Mouse (Mus musculus) heart, postnatal 0 days (tissue): Measurements from ENCODE around the gene Ppp3cb. TPM values are rescaled to one million over a fixed set of nuclear protein-coding genes. Genes with fewer than 3 reads are reported as not detected.

Source experiments
- ATAC-seq: fragments of 200-750 bp; cut with Nextera tagmentation; 2 replicates; pipeline ENCODE4 v1.8.0; 2017; ENCODE audit warnings: low read depth, moderate number of reproducible peaks, moderate library complexity; ENCODE audit not compliant: insufficient read depth
- DNase-seq: peaks from one replicate; pipeline ENCODE4 v3.0.0-alpha.2; 2016; ENCODE audit warnings: low spot score
- H3K27ac ChIP-seq: fragments of 300-500 bp; sonication (generic); 2 replicates; pipeline ENCODE4 v1.5.1; 2014; ENCODE audit warnings: low read depth, mild to moderate bottlenecking
- H3K27me3 ChIP-seq: fragments of 300-500 bp; sonication (generic); 2 replicates; pipeline ENCODE4 v1.6.1; 2014; ENCODE audit warnings: low read length, mixed read lengths; ENCODE audit not compliant: control insufficient read depth, insufficient read depth
- H3K36me3 ChIP-seq: fragments of 300-500 bp; sonication (generic); replicated peaks from 2 replicates; pipeline ENCODE4 v1.6.1; 2014; ENCODE audit warnings: low read length, mixed read lengths; ENCODE audit not compliant: control insufficient read depth, insufficient read depth
- H3K4me1 ChIP-seq: fragments of 300-500 bp; sonication (generic); 2 replicates; pipeline ENCODE4 v1.6.1; 2014; ENCODE audit warnings: antibody characterized with exemption; ENCODE audit not compliant: control insufficient read depth, insufficient read depth
- H3K4me2 ChIP-seq: fragments of 300-500 bp; sonication (generic); 2 replicates; pipeline ENCODE4 v1.6.1; 2014; ENCODE audit warnings: low read depth, mild to moderate bottlenecking, low read length, moderate library complexity
- H3K4me3 ChIP-seq: fragments of 300-500 bp; sonication (generic); 2 replicates; pipeline ENCODE4 v1.5.1; 2014; ENCODE audit warnings: low read depth, low read length
- H3K9ac ChIP-seq: fragments of 300-500 bp; sonication (generic); replicated peaks from 2 replicates; pipeline ENCODE4 v1.6.1; 2014; ENCODE audit warnings: low read depth, low read length, mixed read lengths
- H3K9me3 ChIP-seq: fragments of 300-500 bp; sonication (generic); replicated peaks from 2 replicates; pipeline ENCODE4 v1.6.1; 2016; ENCODE audit warnings: low read length; ENCODE audit not compliant: control insufficient read depth
- CTCF ChIP-seq: IDR thresholded peaks from 2 replicates; pipeline ENCODE4 v1.5.1; 2016; ENCODE audit warnings: antibody characterized with exemption, control low read depth, low read depth
- EP300 ChIP-seq: IDR thresholded peaks from 2 replicates; pipeline ENCODE4 v1.6.1; 2016; ENCODE audit warnings: antibody characterized with exemption, low read depth
- WGBS: fragments of 180-500 bp; shearing (Covaris S2); extraction: QIAGEN DNeasy Blood & Tissue Kit; methylation state at CpG from one replicate; pipeline ENCODE4 v1.1.7; 2014; 5-methylcytosine and 5-hydroxymethylcytosine counted together
- polyA plus RNA-seq: library from polyadenylated mRNA; unstranded; fragments of >200 nt; fragmentation: Nextera tagmentation; extraction: Ambion mirVana; gene quantifications from 2 replicates; pipeline ENCODE4 v1.2.1, GENCODE M21; 2015
- total RNA-seq: library from RNA; depleted of rRNA; stranded (reverse); fragments of >200 nt; gene quantifications from 2 replicates; pipeline ENCODE4 v1.2.3, GENCODE M21; 2014; ENCODE audit warnings: low replicate concordance; rRNA removed

The Ppp3cb gene
- total and polyA plus RNA-seq, 2 experiments from 2014 or later: 25.5 to 27.1 TPM

DNA sequence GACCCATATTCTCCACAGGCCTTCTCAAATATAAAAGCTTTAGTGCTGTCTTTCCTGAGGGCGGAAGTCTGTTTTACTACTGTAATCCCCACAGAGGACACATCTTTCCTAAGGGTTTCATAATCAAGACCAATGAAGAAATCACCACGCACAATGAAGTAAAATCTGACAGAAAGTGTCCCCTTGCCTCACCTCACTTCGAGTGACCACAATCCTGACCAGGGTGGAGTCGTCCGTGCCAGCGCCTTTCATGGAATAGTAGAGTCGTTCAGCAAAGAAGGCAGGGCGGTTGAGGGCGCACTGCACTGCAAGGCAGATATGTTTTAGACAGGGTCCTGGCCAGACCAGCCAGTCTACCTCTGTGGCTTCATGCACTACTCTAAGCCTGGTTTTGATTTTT, 88.0 kb downstream of the Ppp3cb start:
- H3K4me3 ChIP-seq: no peak overlapping the region
- ATAC-seq (no peak), DNase-seq (no peak)
- H3K36me3 ChIP-seq: peaks cover 75% of the 10 kb centered on the region
- no peaks in the 10 kb centered on the region for H3K9me3 ChIP-seq
- H3K27me3 ChIP-seq: no peaks in the 10 kb centered on the region
- H3K27ac ChIP-seq: no peak overlapping the region
- no peak for TF ChIP-seq CTCF
- no peak for TF ChIP-seq EP300
- H3K4me2 ChIP-seq: no peak overlapping the region
- H3K4me1 ChIP-seq: no peaks in the 10 kb centered on the region
- 95% methylated on average over 9 of the region's 9 CpGs for WGBS
- no peak overlapping the region for H3K9ac ChIP-seq

DNA sequence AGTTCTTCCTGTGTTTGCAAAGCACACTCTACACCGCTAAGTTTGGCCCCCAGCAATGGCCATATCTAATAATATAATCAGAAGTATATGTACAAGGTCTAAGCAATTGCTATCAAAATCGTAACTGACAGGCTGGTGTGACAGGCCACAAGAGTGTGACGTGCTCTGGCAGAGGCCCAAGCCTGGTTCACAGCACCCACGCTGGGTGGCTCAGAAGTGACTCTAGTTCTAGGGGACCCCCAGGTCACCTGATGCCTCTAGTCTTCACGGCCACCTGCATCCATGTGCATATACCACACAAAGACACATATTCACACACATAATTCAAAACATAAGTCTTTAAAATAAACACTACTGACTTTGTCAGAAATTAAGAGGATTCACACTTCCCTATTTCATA, 93.4 kb downstream of the Ppp3cb start:
- WGBS: 90% methylated on average over 5 of the region's 5 CpGs
- Histone ChIP-seq H3K4me2 (no peak overlapping the region), H3K27ac (no peak overlapping the region), H3K9ac (no peak overlapping the region), H3K4me1 (0 out of 2 replicates have a peak, but pooled peaks cover 6% of the 10 kb centered on the region), H3K36me3 (peaks cover 24% of the 10 kb centered on the region), H3K27me3 (no peaks in the 10 kb centered on the region), H3K4me3 (no peak overlapping the region), H3K9me3 (no peaks in the 10 kb centered on the region)
- DNase-seq (no peak), ATAC-seq (no peak; the same call in 1 of the 2 replicates)
- TF ChIP-seq EP300 (no peak), CTCF (no peak)

- peak; percentile 60 for DNase-seq
- H3K4me1 ChIP-seq: 0 out of 2 replicates have a peak, but pooled peaks cover 6% of the 10 kb centered on the region
- H3K27ac ChIP-seq: no peak within 1 kb of the TSS
- H3K9ac ChIP-seq: no peak within 1 kb of the TSS; the same call in 1 of the 2 replicates
- 4% methylated on average over 15 of the region's 15 CpGs for WGBS
- peak within 1 kb of the TSS; percentile 39 for H3K4me3 ChIP-seq
- peak; percentile 51 for ATAC-seq
- no peaks in the 10 kb centered on the region for H3K9me3 ChIP-seq
- TF ChIP-seq EP300 (no peak), CTCF (no peak)
- peaks cover 16% of the 10 kb centered on the region for H3K36me3 ChIP-seq
- no peaks in the 10 kb centered on the region for H3K27me3 ChIP-seq
- H3K4me2 ChIP-seq: peak within 1 kb of the TSS; percentile 74
These were observed 94.5 kb downstream of the Ppp3cb start, which contains the start of gene Cfap70 for GRCm38 (mm10) chr14:20451765-20452331. Gene Cfap70, minus strand, starts transcription at chr14:20452226.

DNA sequence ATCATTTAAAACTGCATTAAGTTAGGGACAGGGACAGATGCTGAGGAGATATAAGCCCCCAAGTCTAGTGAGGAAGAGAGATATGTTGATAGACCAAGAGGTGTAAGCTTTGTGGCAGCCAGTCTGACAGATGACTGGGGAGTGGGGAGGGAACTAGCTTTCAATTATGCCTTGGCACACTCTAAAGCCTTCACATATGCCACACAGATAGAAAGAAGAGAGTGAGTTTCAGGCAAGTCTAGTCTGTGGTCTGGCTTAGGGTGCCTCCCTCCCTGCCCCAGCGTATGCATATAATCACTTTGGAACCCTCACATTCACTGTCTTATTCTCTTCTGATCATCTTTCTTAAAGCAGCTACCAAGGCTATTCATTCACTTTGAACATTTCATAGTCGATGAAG, 95.1 kb downstream of the Ppp3cb start:
- WGBS: 11% methylated on average over 2 of the region's 2 CpGs
- Histone ChIP-seq H3K9me3 (no peaks in the 10 kb centered on the region), H3K9ac (no peak overlapping the region; the same call in 1 of the 2 replicates), H3K27ac (no peak overlapping the region), H3K27me3 (no peaks in the 10 kb centered on the region), H3K4me2 (peak overlapping the region; percentile 74), H3K4me1 (0 out of 2 replicates have a peak, but pooled peaks cover 6% of the 10 kb centered on the region), H3K36me3 (peaks cover 10% of the 10 kb centered on the region), H3K4me3 (peak overlapping the region; percentile 39)
- TF ChIP-seq EP300: no peak
- TF ChIP-seq CTCF: no peak
- ATAC-seq: no peak
- DNase-seq: no peak

Other genes starting within 250 kb of the Ppp3cb start
- 19.1 and 38.5 TPM in 2 replicates for gene Ecd, start 198.5 kb downstream of the Ppp3cb start, total RNA-seq
- gene Ecd, start 198.5 kb downstream of the Ppp3cb start, polyA plus RNA-seq: 23.2 and 24.3 TPM in 2 replicates
- gene Fam149b, start 198.4 kb downstream of the Ppp3cb start, total RNA-seq: 43.7 and 49.4 TPM in 2 replicates
- 16.5 and 19.1 TPM in 2 replicates for gene Fam149b, start 198.4 kb downstream of the Ppp3cb start, polyA plus RNA-seq
- 20.6 and 41.9 TPM in 2 replicates for gene Dnajc9, start 157.7 kb downstream of the Ppp3cb start, total RNA-seq
- 41.4 and 44.7 TPM in 2 replicates for gene Dnajc9, start 157.7 kb downstream of the Ppp3cb start, polyA plus RNA-seq
- gene Mrps16, start 152.9 kb downstream of the Ppp3cb start, total RNA-seq: 67.4 and 79.3 TPM in 2 replicates
- gene Mrps16, start 152.9 kb downstream of the Ppp3cb start, polyA plus RNA-seq: 122 and 127 TPM in 2 replicates
- gene Cfap70, start 94.3 kb downstream of the Ppp3cb start, total RNA-seq: 0.15 TPM in 1 of 2 replicates, not detected in the other
- gene Cfap70, start 94.3 kb downstream of the Ppp3cb start, polyA plus RNA-seq: 0.11 and 0.38 TPM in 2 replicates
- gene Anxa7, start 66.4 kb downstream of the Ppp3cb start, total RNA-seq: 93.4 and 108 TPM in 2 replicates
- 37.5 and 39.3 TPM in 2 replicates for gene Anxa7, start 66.4 kb downstream of the Ppp3cb start, polyA plus RNA-seq
- gene Mss51, start 49.7 kb downstream of the Ppp3cb start, total RNA-seq: 0.99 TPM in 1 of 2 replicates, not detected in the other
- 0.16 and 0.20 TPM in 2 replicates for gene Mss51, start 49.7 kb downstream of the Ppp3cb start, polyA plus RNA-seq
- 8.8 and 29.8 TPM in 2 replicates for gene Usp54, start 94.5 kb upstream of the Ppp3cb start, total RNA-seq
- 2.8 and 3.0 TPM in 2 replicates for gene Usp54, start 94.5 kb upstream of the Ppp3cb start, polyA plus RNA-seq
- 17.7 and 25.0 TPM in 2 replicates for gene Myoz1, start 110.0 kb upstream of the Ppp3cb start, total RNA-seq
- gene Myoz1, start 110.0 kb upstream of the Ppp3cb start, polyA plus RNA-seq: 11.5 and 13.0 TPM in 2 replicates
- gene Synpo2l, start 121.8 kb upstream of the Ppp3cb start, total RNA-seq: 190 and 249 TPM in 2 replicates
- 96.8 and 104 TPM in 2 replicates for gene Synpo2l, start 121.8 kb upstream of the Ppp3cb start, polyA plus RNA-seq
- gene Sec24c, start 127.7 kb upstream of the Ppp3cb start, total RNA-seq: 71.2 and 91.6 TPM in 2 replicates
- gene Sec24c, start 127.7 kb upstream of the Ppp3cb start, polyA plus RNA-seq: 42.6 and 42.9 TPM in 2 replicates
- 11.1 and 14.2 TPM in 2 replicates for gene Fut11, start 148.4 kb upstream of the Ppp3cb start, total RNA-seq
- gene Fut11, start 148.4 kb upstream of the Ppp3cb start, polyA plus RNA-seq: 11.4 and 11.9 TPM in 2 replicates
- 159 and 181 TPM in 2 replicates for gene Chchd1, start 156.4 kb upstream of the Ppp3cb start, total RNA-seq
- 243 and 251 TPM in 2 replicates for gene Chchd1, start 156.4 kb upstream of the Ppp3cb start, polyA plus RNA-seq
- gene Zswim8, start 161.0 kb upstream of the Ppp3cb start, total RNA-seq: 60.1 and 78.8 TPM in 2 replicates
- gene Zswim8, start 161.0 kb upstream of the Ppp3cb start, polyA plus RNA-seq: 11.6 and 14.2 TPM in 2 replicates
- gene Ndst2, start 188.0 kb upstream of the Ppp3cb start, total RNA-seq: 8.0 and 20.3 TPM in 2 replicates
- 7.8 and 8.5 TPM in 2 replicates for gene Ndst2, start 188.0 kb upstream of the Ppp3cb start, polyA plus RNA-seq
- 74.5 and 107 TPM in 2 replicates for gene Camk2g, start 247.5 kb upstream of the Ppp3cb start, total RNA-seq
- gene Camk2g, start 247.5 kb upstream of the Ppp3cb start, polyA plus RNA-seq: 60.8 and 72.5 TPM in 2 replicates